Mouse (Mus musculus) forebrain, postnatal 0 days (tissue): ENCODE data around the gene Vwde. TPM values are rescaled to one million over a fixed set of nuclear protein-coding genes. Genes with fewer than 3 reads are reported as not detected.

Experiments
- ATAC-seq: fragments of 200-750 bp; cut with Nextera tagmentation; 2 replicates; pipeline ENCODE4 v1.8.0; 2017; ENCODE audit warnings: mild to moderate bottlenecking, moderate library complexity
- DNase-seq: peaks from one replicate; pipeline ENCODE4 v3.0.0-alpha.2; 2015
- H3K27ac ChIP-seq: fragments of 300-500 bp; sonication (generic); 2 replicates; pipeline ENCODE4 v1.5.1; 2014; ENCODE audit warnings: low read depth, mild to moderate bottlenecking, antibody characterized with exemption, low read length, moderate library complexity, mixed read lengths
- H3K27me3 ChIP-seq: fragments of 300-500 bp; sonication (generic); 2 replicates; pipeline ENCODE4 v1.6.1; 2014; ENCODE audit warnings: mild to moderate bottlenecking, low read length, mixed read lengths; ENCODE audit not compliant: insufficient read depth
- H3K36me3 ChIP-seq: fragments of 300-500 bp; sonication (generic); 2 replicates; pipeline ENCODE4 v1.6.1; 2014; ENCODE audit warnings: mild to moderate bottlenecking, moderate library complexity; ENCODE audit not compliant: insufficient read depth
- H3K4me1 ChIP-seq: fragments of 300-500 bp; sonication (generic); 2 replicates; pipeline ENCODE4 v1.6.1; 2014; ENCODE audit warnings: antibody characterized with exemption; ENCODE audit not compliant: insufficient read depth
- H3K4me2 ChIP-seq: fragments of 300-500 bp; sonication (generic); 2 replicates; pipeline ENCODE4 v1.6.1; 2014; ENCODE audit warnings: low read depth, mild to moderate bottlenecking, moderate library complexity
- H3K4me3 ChIP-seq: fragments of 300-500 bp; sonication (generic); 2 replicates; pipeline ENCODE4 v1.5.1; 2014; ENCODE audit warnings: low read depth, low read length, mixed read lengths
- H3K9ac ChIP-seq: fragments of 300-500 bp; sonication (generic); 2 replicates; pipeline ENCODE4 v1.6.1; 2014; ENCODE audit warnings: mild to moderate bottlenecking
- H3K9me3 ChIP-seq: fragments of 300-500 bp; sonication (generic); 2 replicates; pipeline ENCODE4 v1.6.1; 2016; ENCODE audit warnings: low read length
- CTCF ChIP-seq: sonication (generic); IDR thresholded peaks from 2 replicates; pipeline ENCODE4 v1.5.1; 2016; ENCODE audit warnings: antibody characterized with exemption, control low read depth, low read depth
- WGBS: fragments of 180-500 bp; shearing (Covaris S2); extraction: QIAGEN DNeasy Blood & Tissue Kit; methylation state at CpG from one replicate; pipeline ENCODE4 v1.1.7; 2014; 5-methylcytosine and 5-hydroxymethylcytosine counted together
- polyA plus RNA-seq: library from polyadenylated mRNA; unstranded; fragments of >200 nt; fragmentation: Nextera tagmentation; extraction: Ambion mirVana; gene quantifications from 2 replicates; pipeline ENCODE4 v1.2.1, GENCODE M21; 2015
- total RNA-seq: library from RNA; depleted of rRNA; stranded (reverse); fragments of >200 nt; gene quantifications from 2 replicates; pipeline ENCODE4 v1.2.3, GENCODE M21; 2014; rRNA removed

Vwde gene
- total RNA-seq (0.08 TPM in 1 of 2 replicates, not detected in the other), polyA plus RNA-seq (0.02 and 0.03 TPM in 2 replicates)

- DNase-seq (no peak), ATAC-seq (no peak)
- no peak for TF ChIP-seq CTCF
- H3K9me3 ChIP-seq: no peaks in the 10 kb centered on the region
- H3K36me3 ChIP-seq: no peaks in the 10 kb centered on the region
- 20% methylated on average over 15 of the region's 15 CpGs for WGBS
- peak within 1 kb of the TSS; percentile 41 for H3K4me2 ChIP-seq
- H3K27ac ChIP-seq: no peak within 1 kb of the TSS
- H3K27me3 ChIP-seq: no peaks in the 10 kb centered on the region
- H3K4me1 ChIP-seq: no peaks in the 10 kb centered on the region
- peak within 1 kb of the TSS; percentile 26 for H3K4me3 ChIP-seq
- H3K9ac ChIP-seq: 0 out of 2 replicates have a peak within 1 kb of the TSS, but pooled peaks have one; percentile 18
Measured at GRCm38 (mm10) chr6:13224596-13225227, at the start of gene Vwde. Gene Vwde, minus strand, starts transcription at chr6:13224965.

- 87% methylated on average over 4 of the region's 4 CpGs for WGBS
- Histone ChIP-seq H3K9ac (no peak overlapping the region), H3K4me1 (no peaks in the 10 kb centered on the region), H3K9me3 (no peaks in the 10 kb centered on the region), H3K27ac (no peak overlapping the region), H3K4me2 (no peak overlapping the region), H3K27me3 (no peaks in the 10 kb centered on the region), H3K36me3 (no peaks in the 10 kb centered on the region), H3K4me3 (no peak overlapping the region)
- ATAC-seq: no peak
- no peak for DNase-seq
- TF ChIP-seq CTCF: no peak
Measured at GRCm38 (mm10) chr6:13255341-13255740, 30.6 kb upstream of the Vwde start.

GRCm38 (mm10) chr6:13248317-13248969 is 23.7 kb upstream of the Vwde start:
- Histone ChIP-seq H3K4me2 (no peak overlapping the region), H3K27ac (no peak overlapping the region), H3K36me3 (no peaks in the 10 kb centered on the region), H3K9ac (no peak overlapping the region), H3K9me3 (no peaks in the 10 kb centered on the region), H3K4me3 (no peak overlapping the region), H3K27me3 (no peaks in the 10 kb centered on the region), H3K4me1 (no peaks in the 10 kb centered on the region)
- 65% methylated on average over 4 of the region's 4 CpGs for WGBS
- no peak for ATAC-seq
- DNase-seq: no peak
- peak; percentile 64 for TF ChIP-seq CTCF

GRCm38 (mm10) chr6:13206157-13206556 is 18.6 kb downstream of the Vwde start:
- H3K36me3 ChIP-seq: no peaks in the 10 kb centered on the region
- H3K4me3 ChIP-seq: no peak overlapping the region
- no peak for DNase-seq
- no peaks in the 10 kb centered on the region for H3K27me3 ChIP-seq
- H3K9me3 ChIP-seq: no peaks in the 10 kb centered on the region
- H3K27ac ChIP-seq: no peak overlapping the region
- no peak for ATAC-seq
- no peak overlapping the region for H3K9ac ChIP-seq
- H3K4me2 ChIP-seq: no peak overlapping the region
- TF ChIP-seq CTCF: no peak
- H3K4me1 ChIP-seq: no peaks in the 10 kb centered on the region
- 53% methylated on average over 6 of the region's 6 CpGs for WGBS

GRCm38 (mm10) chr6:13197486-13197885 is 27.3 kb downstream of the Vwde start:
- Histone ChIP-seq H3K27ac (no peak overlapping the region), H3K9ac (no peak overlapping the region), H3K4me1 (no peaks in the 10 kb centered on the region), H3K9me3 (no peaks in the 10 kb centered on the region), H3K4me3 (no peak overlapping the region), H3K4me2 (no peak overlapping the region), H3K36me3 (no peaks in the 10 kb centered on the region), H3K27me3 (no peaks in the 10 kb centered on the region)
- ATAC-seq: no peak
- DNase-seq: no peak
- TF ChIP-seq CTCF: no peak
- 89% methylated on average over 3 of the region's 3 CpGs for WGBS

GRCm38 (mm10) chr6:13186836-13187235 is 37.9 kb downstream of the Vwde start:
- Histone ChIP-seq H3K4me2 (no peak overlapping the region), H3K4me3 (no peak overlapping the region), H3K27me3 (no peaks in the 10 kb centered on the region), H3K36me3 (no peaks in the 10 kb centered on the region), H3K9ac (no peak overlapping the region), H3K9me3 (no peaks in the 10 kb centered on the region), H3K4me1 (no peaks in the 10 kb centered on the region), H3K27ac (no peak overlapping the region)
- WGBS: 87% methylated on average over 11 of the region's 11 CpGs
- ATAC-seq: no peak
- no peak for DNase-seq
- no peak for TF ChIP-seq CTCF

- H3K27me3 ChIP-seq: no peaks in the 10 kb centered on the region
- no peak overlapping the region for H3K4me2 ChIP-seq
- H3K36me3 ChIP-seq: no peaks in the 10 kb centered on the region
- DNase-seq (no peak), ATAC-seq (no peak)
- no peaks in the 10 kb centered on the region for H3K9me3 ChIP-seq
- no peak for TF ChIP-seq CTCF
- no peak overlapping the region for H3K27ac ChIP-seq
- WGBS: 85% methylated on average over 3 of the region's 3 CpGs
- no peaks in the 10 kb centered on the region for H3K4me1 ChIP-seq
- no peak overlapping the region for H3K9ac ChIP-seq
- no peak overlapping the region for H3K4me3 ChIP-seq
Measured at GRCm38 (mm10) chr6:13180061-13180460, 44.7 kb downstream of the Vwde start.
